Mouse (Mus musculus): ENCODE data around the gene Maml3.

DNA sequence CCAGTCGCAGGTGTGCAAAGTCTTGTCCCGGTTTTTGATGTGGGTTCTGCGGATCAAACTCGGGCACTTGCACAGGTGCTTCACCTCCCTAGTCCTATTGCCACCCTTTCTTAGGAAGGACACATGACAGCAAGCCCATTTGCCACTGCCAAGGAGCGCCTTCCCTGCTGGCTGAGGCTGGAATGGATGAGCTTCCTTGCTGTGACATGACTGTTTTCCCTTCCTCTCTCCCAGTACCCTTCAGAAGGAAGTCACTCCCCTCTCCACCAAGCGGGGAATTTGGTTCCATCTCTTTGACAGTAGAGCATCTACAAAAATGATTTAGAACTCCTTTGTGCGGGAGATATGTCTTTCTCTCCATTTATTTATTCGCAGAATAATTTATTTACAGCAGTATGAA, 155.2 kb downstream of the Maml3 start:
- TF ChIP-seq CEBPB (IDR thresholded peaks at IDR 0.05; ENCODE audit: low read depth) (no peak), CTCF (IDR thresholded peaks at IDR 0.05; ENCODE audit: control insufficient read depth, insufficient read depth, insufficient read length) (no peak)

All from C2C12 (cell line).